Mouse (Mus musculus): ENCODE measurements around the gene Arhgap10. TPM values are rescaled to one million over a fixed set of nuclear protein-coding genes. Genes with fewer than 3 reads are reported as not detected.

Gene Arhgap10
- polyA plus RNA-seq, 1 experiment from 2014 or later = 3.8 TPM

GRCm38 (mm10) chr8:77416738-77417137 is 101.0 kb downstream of the Arhgap10 start:
- no peaks in the 10 kb centered on the region for H3K4me1 ChIP-seq (ENCODE audit: control insufficient read depth, insufficient read depth, low read length)
- no peak overlapping the region for H3K27ac ChIP-seq (ENCODE audit: low read depth, low read length)
- 15% methylated on average over 5 of the region's 5 CpGs for WGBS
- H3K4me2 ChIP-seq (ENCODE audit: low read depth, low read length) = no peak overlapping the region
- no peaks in the 10 kb centered on the region for H3K36me3 ChIP-seq (ENCODE audit: control insufficient read depth, insufficient read depth, low read length)
- H3K9me3 ChIP-seq (ENCODE audit: control insufficient read depth, low read length) = no peaks in the 10 kb centered on the region
- no peak overlapping the region for H3K9ac ChIP-seq (replicated peaks; ENCODE audit: low read depth, low read length)
- H3K4me3 ChIP-seq (ENCODE audit: low read depth, low read length) = no peak overlapping the region
- no peaks in the 10 kb centered on the region for H3K27me3 ChIP-seq (ENCODE audit: control insufficient read depth, insufficient read depth, low read length)
- ATAC-seq (ENCODE audit: low read depth) = no peak

- Histone ChIP-seq H3K27me3 (ENCODE audit: control insufficient read depth, insufficient read depth, low read length) (no peaks in the 10 kb centered on the region), H3K36me3 (ENCODE audit: control insufficient read depth, insufficient read depth, low read length) (no peaks in the 10 kb centered on the region), H3K27ac (ENCODE audit: low read depth, low read length) (no peak overlapping the region), H3K4me2 (ENCODE audit: low read depth, low read length) (no peak overlapping the region), H3K9me3 (ENCODE audit: control insufficient read depth, low read length) (no peaks in the 10 kb centered on the region), H3K4me1 (ENCODE audit: control insufficient read depth, insufficient read depth, low read length) (no peaks in the 10 kb centered on the region), H3K4me3 (ENCODE audit: low read depth, low read length) (no peak overlapping the region), H3K9ac (replicated peaks; ENCODE audit: low read depth, low read length) (no peak overlapping the region)
- WGBS = 85% methylated on average over 4 of the region's 5 CpGs
- no peak for ATAC-seq (ENCODE audit: low read depth)
Measured at GRCm38 (mm10) chr8:77416034-77416433, 101.7 kb downstream of the Arhgap10 start.

- Histone ChIP-seq H3K27me3 (ENCODE audit: control insufficient read depth, insufficient read depth, low read length) (no peaks in the 10 kb centered on the region), H3K9me3 (ENCODE audit: control insufficient read depth, low read length) (no peaks in the 10 kb centered on the region), H3K4me3 (ENCODE audit: low read depth, low read length) (no peak overlapping the region), H3K4me1 (ENCODE audit: control insufficient read depth, insufficient read depth, low read length) (no peaks in the 10 kb centered on the region), H3K4me2 (ENCODE audit: low read depth, low read length) (no peak overlapping the region), H3K36me3 (ENCODE audit: control insufficient read depth, insufficient read depth, low read length) (no peaks in the 10 kb centered on the region), H3K9ac (replicated peaks; ENCODE audit: low read depth, low read length) (no peak overlapping the region), H3K27ac (ENCODE audit: low read depth, low read length) (no peak overlapping the region)
- ATAC-seq (ENCODE audit: low read depth) = no peak
- 98% methylated on average over 15 of the region's 15 CpGs for WGBS
Measured at GRCm38 (mm10) chr8:77411262-77411661, 106.5 kb downstream of the Arhgap10 start.

- H3K36me3 ChIP-seq (ENCODE audit: control insufficient read depth, insufficient read depth, low read length) = no peaks in the 10 kb centered on the region
- no peaks in the 10 kb centered on the region for H3K27me3 ChIP-seq (ENCODE audit: control insufficient read depth, insufficient read depth, low read length)
- H3K4me3 ChIP-seq (ENCODE audit: low read depth, low read length) = no peak overlapping the region
- no peaks in the 10 kb centered on the region for H3K4me1 ChIP-seq (ENCODE audit: control insufficient read depth, insufficient read depth, low read length)
- no peak for ATAC-seq (ENCODE audit: low read depth)
- no peak overlapping the region for H3K4me2 ChIP-seq (ENCODE audit: low read depth, low read length)
- no peak overlapping the region for H3K27ac ChIP-seq (ENCODE audit: low read depth, low read length)
- WGBS = 83% methylated on average over 9 of the region's 9 CpGs
- H3K9me3 ChIP-seq (ENCODE audit: control insufficient read depth, low read length) = no peaks in the 10 kb centered on the region
- H3K9ac ChIP-seq (replicated peaks; ENCODE audit: low read depth, low read length) = no peak overlapping the region
Measured at GRCm38 (mm10) chr8:77410394-77410793, 107.4 kb downstream of the Arhgap10 start.

GRCm38 (mm10) chr8:77408527-77409215 is 109.1 kb downstream of the Arhgap10 start:
- Histone ChIP-seq H3K36me3 (ENCODE audit: control insufficient read depth, insufficient read depth, low read length) (no peaks in the 10 kb centered on the region), H3K27ac (ENCODE audit: low read depth, low read length) (no peak overlapping the region), H3K4me2 (ENCODE audit: low read depth, low read length) (no peak overlapping the region), H3K9ac (replicated peaks; ENCODE audit: low read depth, low read length) (no peak overlapping the region), H3K27me3 (ENCODE audit: control insufficient read depth, insufficient read depth, low read length) (no peaks in the 10 kb centered on the region), H3K4me1 (ENCODE audit: control insufficient read depth, insufficient read depth, low read length) (no peaks in the 10 kb centered on the region), H3K9me3 (ENCODE audit: control insufficient read depth, low read length) (no peaks in the 10 kb centered on the region), H3K4me3 (ENCODE audit: low read depth, low read length) (no peak overlapping the region)
- WGBS = 90% methylated on average over 19 of the region's 19 CpGs
- no peak for ATAC-seq (ENCODE audit: low read depth)

- ATAC-seq (ENCODE audit: low read depth) = no peak
- no peak overlapping the region for H3K9ac ChIP-seq (replicated peaks; ENCODE audit: low read depth, low read length)
- H3K27me3 ChIP-seq (ENCODE audit: control insufficient read depth, insufficient read depth, low read length) = no peaks in the 10 kb centered on the region
- no peaks in the 10 kb centered on the region for H3K4me1 ChIP-seq (ENCODE audit: control insufficient read depth, insufficient read depth, low read length)
- no peak overlapping the region for H3K4me2 ChIP-seq (ENCODE audit: low read depth, low read length)
- no peaks in the 10 kb centered on the region for H3K9me3 ChIP-seq (ENCODE audit: control insufficient read depth, low read length)
- H3K4me3 ChIP-seq (ENCODE audit: low read depth, low read length) = no peak overlapping the region
- no peaks in the 10 kb centered on the region for H3K36me3 ChIP-seq (ENCODE audit: control insufficient read depth, insufficient read depth, low read length)
- no peak overlapping the region for H3K27ac ChIP-seq (ENCODE audit: low read depth, low read length)
- 72% methylated on average over 13 of the region's 13 CpGs for WGBS
Measured at GRCm38 (mm10) chr8:77406846-77407245, 110.9 kb downstream of the Arhgap10 start.

GRCm38 (mm10) chr8:77406444-77406843 is 111.3 kb downstream of the Arhgap10 start:
- no peak for ATAC-seq (ENCODE audit: low read depth)
- no peaks in the 10 kb centered on the region for H3K27me3 ChIP-seq (ENCODE audit: control insufficient read depth, insufficient read depth, low read length)
- no peak overlapping the region for H3K4me2 ChIP-seq (ENCODE audit: low read depth, low read length)
- no peaks in the 10 kb centered on the region for H3K4me1 ChIP-seq (ENCODE audit: control insufficient read depth, insufficient read depth, low read length)
- H3K9me3 ChIP-seq (ENCODE audit: control insufficient read depth, low read length) = no peaks in the 10 kb centered on the region
- no peaks in the 10 kb centered on the region for H3K36me3 ChIP-seq (ENCODE audit: control insufficient read depth, insufficient read depth, low read length)
- no peak overlapping the region for H3K4me3 ChIP-seq (ENCODE audit: low read depth, low read length)
- no peak overlapping the region for H3K9ac ChIP-seq (replicated peaks; ENCODE audit: low read depth, low read length)
- no peak overlapping the region for H3K27ac ChIP-seq (ENCODE audit: low read depth, low read length)
- WGBS = 25% methylated on average over 5 of the region's 5 CpGs

- no peaks in the 10 kb centered on the region for H3K9me3 ChIP-seq (ENCODE audit: control insufficient read depth, low read length)
- H3K27me3 ChIP-seq (ENCODE audit: control insufficient read depth, insufficient read depth, low read length) = no peaks in the 10 kb centered on the region
- H3K4me3 ChIP-seq (ENCODE audit: low read depth, low read length) = no peak overlapping the region
- H3K9ac ChIP-seq (replicated peaks; ENCODE audit: low read depth, low read length) = no peak overlapping the region
- H3K4me1 ChIP-seq (ENCODE audit: control insufficient read depth, insufficient read depth, low read length) = no peaks in the 10 kb centered on the region
- H3K36me3 ChIP-seq (ENCODE audit: control insufficient read depth, insufficient read depth, low read length) = no peaks in the 10 kb centered on the region
- H3K4me2 ChIP-seq (ENCODE audit: low read depth, low read length) = no peak overlapping the region
- no peak for ATAC-seq (ENCODE audit: low read depth)
- no peak overlapping the region for H3K27ac ChIP-seq (ENCODE audit: low read depth, low read length)
- WGBS = 70% methylated on average over 6 of the region's 6 CpGs
Measured at GRCm38 (mm10) chr8:77404017-77404416, 113.7 kb downstream of the Arhgap10 start.

- Histone ChIP-seq H3K9me3 (ENCODE audit: control insufficient read depth, low read length) (peaks cover under 1% of the 10 kb centered on the region), H3K36me3 (ENCODE audit: control insufficient read depth, insufficient read depth, low read length) (no peaks in the 10 kb centered on the region), H3K27me3 (ENCODE audit: control insufficient read depth, insufficient read depth, low read length) (no peaks in the 10 kb centered on the region), H3K4me2 (ENCODE audit: low read depth, low read length) (no peak overlapping the region), H3K27ac (ENCODE audit: low read depth, low read length) (no peak overlapping the region), H3K9ac (replicated peaks; ENCODE audit: low read depth, low read length) (no peak overlapping the region), H3K4me3 (ENCODE audit: low read depth, low read length) (no peak overlapping the region), H3K4me1 (ENCODE audit: control insufficient read depth, insufficient read depth, low read length) (no peaks in the 10 kb centered on the region)
- no peak for ATAC-seq (ENCODE audit: low read depth)
- WGBS = 92% methylated on average over 3 of the region's 3 CpGs
Measured at GRCm38 (mm10) chr8:77401934-77402333, 115.8 kb downstream of the Arhgap10 start.
